Mouse (Mus musculus) pancreas, adult 10 weeks (tissue): ENCODE measurements around the gene Olfr191. TPM values are rescaled to one million over a fixed set of nuclear protein-coding genes. Genes with fewer than 3 reads are reported as not detected.

Source experiments
- polyA plus RNA-seq: library from polyadenylated mRNA; stranded (reverse); fragments of 350-450 nt; fragmentation: Illumina TruSeq; extraction: RNeasy Lipid Tissue Mini Kit (QIAGEN cat#74804); gene quantifications from one replicate; pipeline ENCODE4 v1.2.3, GENCODE M21; 2015; ENCODE audit warnings: low read depth, low replicate concordance; ENCODE audit not compliant: insufficient read depth

The Olfr191 gene
- polyA plus RNA-seq, result not detected

DNA sequence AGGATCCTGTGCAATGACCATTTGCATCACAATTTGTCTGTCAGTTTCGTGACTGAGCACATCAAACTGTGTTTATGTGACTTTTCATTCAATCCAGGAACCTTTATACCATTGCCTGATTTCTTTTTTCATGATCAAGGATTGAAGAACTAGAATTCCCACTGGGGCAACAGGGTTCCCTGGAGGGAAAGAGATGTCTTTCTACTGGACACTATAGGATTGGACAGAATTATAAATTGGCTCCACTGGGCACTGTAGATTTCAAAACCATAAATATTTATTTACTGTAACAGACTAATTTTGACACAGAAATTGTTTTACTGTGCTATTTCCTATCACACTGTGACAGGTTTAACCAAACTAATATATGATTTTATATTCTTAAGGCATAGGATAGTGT is at the start of gene Olfr191:
Olfr191 (minus strand) TSS at position 101 of the 400 bp plus-strand sequence.

DNA sequence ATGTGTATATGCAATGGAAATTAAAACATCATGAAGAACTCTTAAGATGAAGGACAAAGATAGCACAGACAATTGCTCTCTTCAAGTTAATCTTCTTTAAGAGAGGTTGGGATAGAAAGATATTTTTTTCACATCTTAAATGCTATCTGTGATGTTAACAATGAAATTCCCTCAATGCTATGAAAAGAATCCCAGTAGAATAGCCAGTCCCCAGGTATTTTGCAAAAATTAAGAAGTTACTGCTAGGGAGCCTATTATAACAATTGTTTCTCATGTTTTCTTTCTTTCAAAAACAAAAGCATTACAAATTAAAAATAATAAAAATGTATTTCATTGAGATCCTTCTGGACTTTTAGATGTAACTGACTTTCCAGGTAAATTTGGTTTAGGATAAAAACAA is 31.3 kb upstream of the Olfr191 start, which contains the start of gene Olfr194:
Olfr194 (minus strand) TSS at position 101 of the 400 bp plus-strand sequence.

DNA sequence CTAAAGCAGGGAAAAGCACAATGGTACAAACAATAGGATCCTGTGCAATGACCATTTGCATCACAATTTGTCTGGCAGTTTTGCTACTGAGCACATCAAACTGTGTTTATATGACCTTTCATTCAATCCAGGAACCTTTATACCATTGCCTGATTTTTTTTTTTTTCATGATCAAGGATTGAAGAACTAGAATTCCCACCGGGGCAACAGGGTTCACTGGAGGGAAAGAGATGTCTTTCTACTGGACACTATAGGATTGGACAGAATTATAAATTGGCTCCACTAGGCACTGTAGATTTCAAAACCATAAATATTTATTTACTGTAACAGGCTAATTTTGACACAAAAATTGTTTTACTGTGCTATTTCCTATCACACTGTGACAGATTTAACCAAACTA is 22.2 kb upstream of the Olfr191 start, which contains the start of gene Olfr193:
Olfr193 (minus strand) TSS at position 101 of the 400 bp plus-strand sequence.

DNA sequence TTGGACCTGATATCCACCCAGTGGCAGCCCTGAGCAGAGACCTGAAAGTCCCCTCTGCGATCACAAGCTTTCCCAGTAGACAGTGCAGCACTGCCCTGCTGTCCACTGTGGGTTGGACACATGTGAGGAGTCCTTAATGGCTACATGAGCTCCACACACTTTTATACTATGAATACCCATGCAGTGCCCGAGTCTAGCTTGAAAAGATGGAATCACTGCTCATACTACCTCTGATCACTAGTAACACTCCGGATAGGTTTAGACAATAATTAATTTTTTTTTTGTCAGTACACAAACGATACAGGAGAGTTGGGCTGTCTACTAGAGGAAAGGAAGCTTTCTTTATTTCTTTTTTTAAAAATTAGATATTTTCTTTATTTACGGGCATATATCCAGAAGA is 11.7 kb downstream of the Olfr191 start, which contains the start of gene Olfr190:
Olfr190 (minus strand) TSS at position 101 of the 400 bp plus-strand sequence.

DNA sequence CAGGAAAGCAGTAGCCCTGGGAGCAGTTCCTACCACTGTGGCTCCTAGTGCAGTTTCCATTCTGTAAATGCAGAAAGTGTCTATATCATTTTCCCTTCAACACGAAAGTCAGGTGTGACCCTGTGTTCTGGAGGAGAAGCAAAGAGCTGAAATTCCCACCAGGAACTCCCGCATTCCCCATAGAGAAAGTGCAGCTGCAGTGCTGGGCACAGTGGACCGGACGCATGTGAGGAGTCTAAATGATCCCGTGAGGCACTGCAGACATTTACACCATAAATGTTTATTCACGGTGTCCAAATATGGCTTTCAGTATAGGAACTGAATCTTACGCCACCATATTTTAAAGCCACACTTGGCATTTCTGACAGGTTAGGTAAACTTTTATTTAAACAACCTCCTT is 49.9 kb downstream of the Olfr191 start, which contains the start of gene Olfr187:
Olfr187 (minus strand) TSS at position 58 of the 400 bp plus-strand sequence.

Other genes with a start within 250 kb of the Olfr191 start
- not detected for gene Olfr177, start 215.1 kb downstream of the Olfr191 start, polyA plus RNA-seq
- not detected for gene Olfr178, start 197.8 kb downstream of the Olfr191 start, polyA plus RNA-seq
- gene Olfr181, start 161.1 kb downstream of the Olfr191 start, polyA plus RNA-seq, result not detected
- not detected for gene Olfr180, start 160.4 kb downstream of the Olfr191 start, polyA plus RNA-seq
- not detected for gene Olfr183, start 94.5 kb downstream of the Olfr191 start, polyA plus RNA-seq
- gene Olfr186, start 59.5 kb downstream of the Olfr191 start, polyA plus RNA-seq, result not detected
- gene Olfr187, start 50.1 kb downstream of the Olfr191 start, polyA plus RNA-seq, result not detected
- not detected for gene Olfr190, start 11.8 kb downstream of the Olfr191 start, polyA plus RNA-seq
- gene Olfr193, start 22.1 kb upstream of the Olfr191 start, polyA plus RNA-seq, result not detected
- gene Olfr194, start 31.2 kb upstream of the Olfr191 start, polyA plus RNA-seq, result not detected
- gene Olfr195, start 57.2 kb upstream of the Olfr191 start, polyA plus RNA-seq, result not detected
- gene Olfr196, start 80.6 kb upstream of the Olfr191 start, polyA plus RNA-seq, result not detected
- not detected for gene Olfr198, start 113.7 kb upstream of the Olfr191 start, polyA plus RNA-seq
- gene Olfr199, start 129.9 kb upstream of the Olfr191 start, polyA plus RNA-seq, result not detected
- not detected for gene Olfr201, start 182.8 kb upstream of the Olfr191 start, polyA plus RNA-seq
- gene Olfr202, start 197.0 kb upstream of the Olfr191 start, polyA plus RNA-seq, result not detected
- gene Olfr203, start 209.1 kb upstream of the Olfr191 start, polyA plus RNA-seq, result not detected
- gene Olfr204, start 228.4 kb upstream of the Olfr191 start, polyA plus RNA-seq, result not detected
- gene Olfr205, start 241.3 kb upstream of the Olfr191 start, polyA plus RNA-seq, result not detected